Mouse (Mus musculus) CH12.LX (cell line): ENCODE results near the gene Smim27.

Source experiments
- CTCF ChIP-seq, 2 experiments: IDR thresholded peaks in 1 of 2; conservative IDR thresholded peaks in 1 of 2; 2 replicates each; pipeline ENCODE4 v1.5.1; 2011 to 2012; ENCODE audit warnings: low read depth in 2 of 2, low read length in 2 of 2, improper control_type of control experiment in 1 of 2, inconsistent platforms in 1 of 2, mild to moderate bottlenecking in 1 of 2, moderate library complexity in 1 of 2
- JUND ChIP-seq: conservative IDR thresholded peaks from 2 replicates; pipeline ENCODE4 v1.6.1; 2011; ENCODE audit warnings: low read depth, low read length, improper control_type of control experiment
- KAT2A ChIP-seq: IDR thresholded peaks from 2 replicates; pipeline ENCODE4 v1.6.1; 2012; ENCODE audit warnings: low read length, improper control_type of control experiment, inconsistent platforms; ENCODE audit not compliant: insufficient replicate concordance
- MAX ChIP-seq: IDR thresholded peaks from 2 replicates; pipeline ENCODE4 v1.6.1; 2011; ENCODE audit warnings: low read length, improper control_type of control experiment
- POLR2A ChIP-seq: IDR thresholded peaks from 2 replicates; pipeline ENCODE4 v1.6.1; 2011; ENCODE audit warnings: low read depth, mild to moderate bottlenecking, improper control_type of control experiment, low read length
- SMC3 ChIP-seq: IDR thresholded peaks from 2 replicates; pipeline ENCODE4 v1.6.1; 2011; ENCODE audit warnings: low read depth, low read length, improper control_type of control experiment
- USF1 ChIP-seq: IDR thresholded peaks from 2 replicates; pipeline ENCODE4 v1.6.1; 2014; ENCODE audit warnings: low read depth, mild to moderate bottlenecking, inconsistent platforms, low read length, improper control_type of control experiment
- ZMIZ1 ChIP-seq: IDR thresholded peaks from 2 replicates; pipeline ENCODE4 v1.6.1; 2012; ENCODE audit warnings: low read depth, mild to moderate bottlenecking, inconsistent platforms, low read length, improper control_type of control experiment

DNA sequence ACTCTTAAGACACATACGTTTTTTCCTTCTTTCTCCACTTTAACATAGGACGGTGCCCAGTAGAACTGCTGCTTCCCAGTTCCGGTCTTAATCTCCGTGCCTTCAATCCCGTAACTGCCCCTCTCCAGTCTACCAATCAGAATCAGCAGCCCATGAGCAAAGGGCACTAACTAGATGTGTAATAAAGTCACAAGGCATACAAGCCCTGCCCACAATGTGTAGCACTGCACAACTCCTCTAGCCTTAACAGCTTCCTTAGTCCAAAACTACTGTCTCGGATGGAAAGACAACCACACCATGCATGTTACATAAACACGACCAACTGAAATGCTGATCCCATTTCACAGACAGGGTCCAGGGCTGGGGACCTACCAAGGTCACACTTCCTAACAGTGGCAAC, 1.7 kb upstream of the Smim27 start:
- TF ChIP-seq CTCF (conservative IDR thresholded peaks at IDR 0.05 in 1 of 2, IDR thresholded peaks at IDR 0.05 in 1 of 2; ENCODE audit: low read depth in 2 of 2, low read length in 2 of 2), result no peak
- TF ChIP-seq POLR2A, result no peak
- no peak for TF ChIP-seq USF1
- TF ChIP-seq KAT2A, result no peak
- no peak for TF ChIP-seq MAX
- TF ChIP-seq ZMIZ1, result no peak
- no peak for TF ChIP-seq JUND
- no peak for TF ChIP-seq SMC3
